Mouse (Mus musculus) forebrain, embryonic 12.5 days (tissue): ENCODE measurements around the gene Iba57. TPM values are rescaled to one million over a fixed set of nuclear protein-coding genes. Genes with fewer than 3 reads are reported as not detected.

ENCODE experiments used
- ATAC-seq: fragments of 200-750 bp; cut with Nextera tagmentation; 2 replicates; pipeline ENCODE4 v1.8.0; 2017; ENCODE audit warnings: moderate TSS enrichment; ENCODE audit not compliant: low FRiP score
- H3K27ac ChIP-seq: fragments of 300-500 bp; sonication (generic); 2 replicates; pipeline ENCODE4 v1.5.1; 2016; ENCODE audit warnings: mild to moderate bottlenecking
- H3K27me3 ChIP-seq: fragments of 300-500 bp; sonication (generic); 2 replicates; pipeline ENCODE4 v1.6.1; 2016; ENCODE audit warnings: mild to moderate bottlenecking
- H3K36me3 ChIP-seq: fragments of 300-500 bp; sonication (generic); replicated peaks from 2 replicates; pipeline ENCODE4 v1.6.1; 2016; ENCODE audit warnings: mild to moderate bottlenecking
- H3K4me1 ChIP-seq: fragments of 300-500 bp; sonication (generic); 2 replicates; pipeline ENCODE4 v1.6.1; 2016
- H3K4me2 ChIP-seq: fragments of 300-500 bp; sonication (generic); 2 replicates; pipeline ENCODE4 v1.6.1; 2016; ENCODE audit warnings: mild to moderate bottlenecking, moderate library complexity
- H3K4me3 ChIP-seq: fragments of 300-500 bp; sonication (generic); replicated peaks from 2 replicates; pipeline ENCODE4 v1.5.1; 2016; ENCODE audit warnings: mild to moderate bottlenecking
- H3K9ac ChIP-seq: fragments of 300-500 bp; sonication (generic); 2 replicates; pipeline ENCODE4 v1.6.1; 2016; ENCODE audit warnings: mild to moderate bottlenecking
- H3K9me3 ChIP-seq: fragments of 300-500 bp; sonication (generic); 2 replicates; pipeline ENCODE4 v1.6.1; 2016
- WGBS: fragments of 180-500 bp; shearing (Covaris S2); methylation state at CpG from one replicate; pipeline ENCODE4 v1.1.7; 2016; 5-methylcytosine and 5-hydroxymethylcytosine counted together
- polyA plus RNA-seq: library from polyadenylated mRNA; unstranded; fragments of >200 nt; fragmentation: Nextera tagmentation; extraction: Ambion mirVana; gene quantifications from 2 replicates; pipeline ENCODE4 v1.2.1, GENCODE M21; 2016

The Iba57 gene
- polyA plus RNA-seq, 1 experiment from 2014 or later, result 5.9 TPM

DNA sequence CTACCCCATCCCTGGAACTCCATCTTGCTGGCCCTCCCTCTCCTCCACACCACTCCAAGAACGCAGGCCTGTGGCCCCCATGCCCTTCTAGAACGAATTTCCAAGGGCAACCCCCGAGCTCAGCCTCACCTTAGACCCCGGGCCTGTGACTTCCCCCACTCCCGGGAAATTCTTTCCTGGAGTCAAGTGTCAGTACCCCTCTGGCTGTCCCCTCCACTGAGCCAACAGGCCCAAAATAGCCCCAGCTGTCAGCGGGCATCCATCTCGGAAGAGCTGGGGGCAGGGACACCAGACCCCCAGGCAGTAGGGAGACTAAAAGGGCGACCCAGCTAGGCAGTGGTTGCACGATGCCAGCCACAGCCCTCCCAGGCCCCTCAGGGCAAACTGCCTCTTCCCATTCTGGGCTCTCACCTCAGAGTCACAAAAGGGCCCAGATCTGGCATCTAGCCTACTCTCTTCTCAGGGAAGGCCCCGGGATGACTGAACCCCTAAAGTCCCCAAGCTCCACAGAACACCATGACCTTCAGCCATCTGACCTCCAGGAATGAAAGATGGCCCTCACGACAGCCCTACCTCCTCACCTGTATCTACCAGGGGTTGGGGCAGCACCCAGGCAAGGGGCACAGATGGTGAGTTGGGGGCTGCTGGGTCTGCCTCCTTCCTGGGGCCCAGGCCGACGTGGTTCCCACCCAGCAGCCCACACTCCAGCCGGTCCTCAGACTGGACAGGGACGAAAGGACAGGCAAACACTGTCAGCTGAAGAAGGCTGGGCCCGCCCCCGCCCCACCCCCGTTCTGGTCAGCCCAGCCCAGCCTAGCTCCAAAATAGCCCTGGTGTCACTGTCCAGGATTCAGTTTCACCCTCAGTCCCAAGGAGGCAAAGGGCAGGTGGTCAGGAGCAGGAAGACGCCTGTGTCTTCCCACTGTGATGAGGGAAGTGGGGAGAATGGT lies 24.7 kb downstream of the Iba57 start:
- Histone ChIP-seq H3K9ac (no peak overlapping the region), H3K27ac (no peak overlapping the region), H3K27me3 (peaks cover 63% of the 10 kb centered on the region), H3K9me3 (no peaks in the 10 kb centered on the region), H3K4me2 (no peak overlapping the region), H3K4me1 (peaks cover 11% of the 10 kb centered on the region; the same call in 1 of the 2 replicates), H3K36me3 (no peaks in the 10 kb centered on the region), H3K4me3 (no peak overlapping the region)
- no peak for ATAC-seq
- WGBS, result 72% methylated on average over 19 of the region's 19 CpGs

DNA sequence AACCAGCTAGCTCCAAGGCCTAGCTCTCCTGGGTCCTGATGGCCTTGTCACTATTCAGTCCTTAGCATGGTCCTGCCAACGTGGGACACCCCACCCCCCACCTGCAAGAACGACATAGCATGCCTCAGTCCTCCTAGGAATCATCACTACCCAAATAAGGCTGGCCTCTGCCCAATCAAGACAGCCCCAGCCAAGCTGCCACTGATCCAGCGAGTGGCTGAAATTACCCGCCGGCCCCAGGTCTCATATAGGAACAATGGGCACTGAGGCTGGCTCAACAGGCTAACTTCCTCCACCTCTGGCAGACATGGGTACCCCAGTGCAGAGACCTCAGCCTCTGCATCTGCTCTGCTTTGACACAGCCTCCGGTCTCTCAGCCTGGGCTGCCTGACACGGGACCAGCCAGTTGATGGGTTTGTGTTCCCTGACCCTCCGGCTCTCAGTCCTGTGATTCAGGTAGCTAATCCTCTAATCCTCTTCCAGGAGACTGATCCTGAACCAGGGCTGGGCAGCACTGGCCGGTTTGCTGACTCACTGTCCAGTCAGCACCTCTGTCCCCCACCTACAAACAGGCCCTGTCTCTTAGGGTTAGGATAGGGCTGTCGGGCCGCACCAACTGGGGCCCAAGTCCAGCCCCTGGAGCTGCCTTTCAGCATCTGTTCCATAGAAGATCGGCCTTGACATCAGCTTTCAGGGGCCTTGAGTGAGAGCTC lies 26.4 kb downstream of the Iba57 start:
- H3K27me3 ChIP-seq, result peaks cover 80% of the 10 kb centered on the region
- H3K9ac ChIP-seq, result no peak overlapping the region
- WGBS, result 46% methylated on average over 12 of the region's 12 CpGs
- no peaks in the 10 kb centered on the region for H3K36me3 ChIP-seq
- H3K9me3 ChIP-seq, result no peaks in the 10 kb centered on the region
- H3K4me3 ChIP-seq, result no peak overlapping the region
- no peak overlapping the region for H3K27ac ChIP-seq
- no peak overlapping the region for H3K4me2 ChIP-seq
- peaks cover 11% of the 10 kb centered on the region; the same call in 1 of the 2 replicates for H3K4me1 ChIP-seq
- ATAC-seq, result no peak

DNA sequence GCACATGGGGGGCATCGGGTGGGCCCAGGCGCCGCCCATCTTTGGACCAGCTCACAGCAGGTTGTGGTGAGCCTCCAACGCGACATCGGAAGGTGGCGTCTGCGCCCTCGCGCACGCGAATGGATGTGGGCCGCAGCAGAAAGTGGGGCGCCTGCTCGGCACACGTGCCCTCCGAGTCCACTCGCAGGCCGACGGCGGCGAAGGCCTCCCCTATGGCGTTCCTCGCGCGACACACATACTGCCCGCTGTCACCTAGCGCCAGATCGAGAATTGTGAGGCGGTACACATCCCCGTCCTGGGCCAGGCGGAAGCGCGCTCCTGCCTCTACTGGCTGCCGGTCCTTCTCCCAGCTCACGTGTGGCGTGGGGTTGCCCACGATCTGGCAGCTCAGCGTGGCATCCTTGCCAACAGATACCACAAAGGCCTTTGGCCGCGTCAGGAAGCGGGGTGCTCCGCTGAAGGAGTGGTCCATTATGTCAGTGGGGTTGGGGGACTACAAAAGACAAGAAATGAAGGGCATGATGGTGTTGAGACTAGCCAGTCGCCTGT lies 27.6 kb downstream of the Iba57 start, which contains the start of gene Obscn:
TSS of gene Obscn (minus strand) at position 499 of the 549 bp plus-strand sequence.
- Histone ChIP-seq H3K36me3 (no peaks in the 10 kb centered on the region), H3K9me3 (no peaks in the 10 kb centered on the region), H3K4me1 (peaks cover 10% of the 10 kb centered on the region; the same call in 1 of the 2 replicates), H3K4me3 (peak within 1 kb of the TSS; percentile 25), H3K27ac (no peak within 1 kb of the TSS), H3K9ac (no peak within 1 kb of the TSS), H3K4me2 (peak within 1 kb of the TSS; percentile 41), H3K27me3 (peaks cover 91% of the 10 kb centered on the region)
- 16% methylated on average over 44 of the region's 44 CpGs for WGBS
- no peak for ATAC-seq

DNA sequence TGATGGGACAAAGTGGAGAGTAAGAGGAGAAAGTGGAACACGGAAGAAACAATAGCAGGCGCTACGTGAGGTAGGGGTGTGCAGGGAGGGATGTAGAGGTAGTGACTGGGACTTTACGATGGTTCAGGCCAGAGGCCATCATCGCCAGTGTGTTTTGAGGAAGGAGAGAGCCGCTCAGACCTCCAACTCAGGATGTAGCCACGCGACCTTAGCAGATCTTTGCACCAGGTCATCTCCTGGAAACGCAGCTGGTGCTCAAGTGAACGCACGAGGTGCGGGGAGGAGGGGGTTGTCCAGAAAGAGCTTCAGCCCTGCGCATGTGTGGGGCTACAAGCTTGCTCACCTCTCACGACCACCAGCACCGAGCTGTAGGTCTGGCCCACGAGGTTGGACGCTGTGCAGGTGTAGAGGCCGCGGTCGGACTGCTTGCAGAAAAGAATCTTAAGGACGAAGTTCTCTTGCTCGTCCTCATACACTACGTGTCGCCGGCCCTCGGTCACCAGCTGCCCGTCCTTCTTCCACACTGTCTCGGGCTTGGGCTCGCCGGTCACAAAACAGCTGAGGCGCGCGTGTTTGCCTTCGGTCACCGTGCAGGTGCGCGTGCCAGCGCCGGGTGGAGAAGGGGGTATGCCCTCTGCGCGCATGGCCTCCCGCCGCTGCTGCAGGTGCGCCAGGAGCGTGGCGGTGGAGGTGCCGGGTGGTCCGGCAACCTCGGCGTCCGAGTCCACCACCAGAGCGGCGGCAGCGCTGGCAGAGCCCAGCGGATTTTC lies 28.3 kb downstream of the Iba57 start:
- peaks cover 91% of the 10 kb centered on the region for H3K27me3 ChIP-seq

DNA sequence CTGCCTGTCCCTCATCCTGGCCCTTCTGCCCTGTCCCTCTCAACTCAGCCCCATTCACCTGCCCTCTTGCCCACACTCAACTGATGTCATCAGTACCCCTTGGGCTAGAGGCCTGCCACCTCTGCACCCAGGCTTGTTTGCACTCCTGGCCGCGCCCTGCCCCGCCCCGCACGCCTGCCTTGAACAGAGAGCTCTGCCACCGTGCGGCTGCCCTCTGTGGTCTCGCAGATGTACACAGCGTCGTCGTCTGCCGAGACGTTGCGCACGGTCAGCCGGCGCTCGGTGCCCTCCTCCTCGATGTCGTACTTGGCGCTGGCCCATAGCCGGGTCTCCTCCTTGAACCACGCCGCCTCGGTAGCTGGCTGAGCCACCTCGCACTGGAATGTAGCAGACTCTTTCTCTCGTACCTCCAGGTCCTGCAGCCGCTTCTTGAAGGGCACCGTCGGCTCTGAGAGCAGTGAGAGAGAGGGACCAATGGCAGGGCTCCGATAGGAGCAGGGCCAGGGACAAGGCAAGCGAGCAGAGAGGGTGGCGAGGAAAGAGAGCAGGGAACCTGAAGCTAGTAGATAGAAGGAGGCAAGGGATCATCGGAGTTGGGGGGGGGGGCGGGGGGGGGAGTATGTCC lies 29.1 kb downstream of the Iba57 start:
- peak overlapping the region; percentile 17 for H3K4me3 ChIP-seq
- ATAC-seq, result no peak
- H3K4me1 ChIP-seq, result peaks cover 10% of the 10 kb centered on the region; the same call in 1 of the 2 replicates
- H3K27me3 ChIP-seq, result peaks cover 85% of the 10 kb centered on the region
- 6% methylated on average over 35 of the region's 35 CpGs for WGBS
- H3K9me3 ChIP-seq, result no peaks in the 10 kb centered on the region
- H3K36me3 ChIP-seq, result no peaks in the 10 kb centered on the region
- H3K27ac ChIP-seq, result no peak overlapping the region
- peak overlapping the region; percentile 4; the same call in 1 of the 2 replicates for H3K4me2 ChIP-seq
- H3K9ac ChIP-seq, result no peak overlapping the region

More for the DNA sequence above, 28.3 kb downstream of the Iba57 start:
- WGBS, result 5% methylated on average over 55 of the region's 55 CpGs
- H3K27ac ChIP-seq, result no peak overlapping the region
- peak overlapping the region; percentile 25 for H3K4me3 ChIP-seq
- H3K4me2 ChIP-seq, result peak overlapping the region; percentile 41
- no peak overlapping the region for H3K9ac ChIP-seq
- H3K36me3 ChIP-seq, result no peaks in the 10 kb centered on the region
- no peaks in the 10 kb centered on the region for H3K9me3 ChIP-seq
- peaks cover 10% of the 10 kb centered on the region; the same call in 1 of the 2 replicates for H3K4me1 ChIP-seq
- ATAC-seq, result no peak

DNA sequence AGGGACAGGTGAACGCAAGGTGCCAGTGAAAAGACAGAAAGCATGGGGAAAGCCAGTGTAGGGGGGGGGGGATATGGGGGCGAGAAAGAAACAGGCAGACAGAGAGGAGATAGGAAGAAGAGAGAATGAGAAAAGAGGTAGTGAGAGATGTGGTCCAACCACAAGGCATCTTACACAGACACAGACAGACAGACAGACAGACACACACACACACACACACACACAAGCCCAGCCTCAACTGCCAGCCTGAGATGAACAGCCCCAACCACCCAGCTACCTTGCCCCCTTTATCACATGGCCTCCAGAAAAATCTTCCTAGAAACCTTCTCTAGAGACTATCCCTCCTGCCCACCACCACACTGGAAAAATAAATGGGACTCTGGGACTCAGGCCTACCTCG lies 31.5 kb downstream of the Iba57 start:
- Histone ChIP-seq H3K36me3 (no peaks in the 10 kb centered on the region), H3K4me1 (peaks cover 10% of the 10 kb centered on the region; the same call in 1 of the 2 replicates), H3K9me3 (no peaks in the 10 kb centered on the region), H3K27me3 (peaks cover 65% of the 10 kb centered on the region), H3K27ac (no peak overlapping the region), H3K9ac (no peak overlapping the region), H3K4me2 (no peak overlapping the region), H3K4me3 (no peak overlapping the region)
- ATAC-seq, result no peak
- WGBS, result 71% methylated on average over 2 of the region's 3 CpGs

DNA sequence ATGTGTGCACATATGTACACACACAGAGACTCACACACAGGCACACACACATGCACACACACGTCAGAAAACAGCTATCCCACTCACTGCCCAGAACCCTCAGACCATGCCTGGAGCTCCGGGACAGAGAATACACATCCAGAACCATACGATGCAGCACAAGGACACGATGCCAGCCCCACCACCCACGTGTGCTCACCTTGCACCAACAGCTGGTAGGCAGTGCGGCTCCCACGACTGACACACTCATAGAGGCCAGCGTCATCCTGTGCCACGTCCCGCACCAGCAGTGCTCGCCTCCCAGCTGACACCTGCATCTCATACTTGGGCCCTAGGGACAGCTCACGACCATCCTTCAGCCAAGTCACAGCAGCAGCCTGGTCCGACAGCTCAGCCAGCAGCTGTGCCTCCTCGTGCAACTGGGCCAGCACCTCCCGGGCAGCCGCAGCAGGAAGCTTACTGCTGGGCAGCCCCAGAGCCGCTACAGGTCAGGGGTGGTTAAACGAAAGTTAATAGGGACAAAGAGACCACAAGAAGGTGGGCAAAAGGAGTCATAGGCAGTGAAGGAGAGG lies 32.1 kb downstream of the Iba57 start:
- Histone ChIP-seq H3K27ac (no peak overlapping the region), H3K9me3 (no peaks in the 10 kb centered on the region), H3K4me3 (no peak overlapping the region), H3K4me1 (peaks cover 10% of the 10 kb centered on the region; the same call in 1 of the 2 replicates), H3K27me3 (peaks cover 58% of the 10 kb centered on the region), H3K4me2 (no peak overlapping the region), H3K9ac (no peak overlapping the region), H3K36me3 (no peaks in the 10 kb centered on the region)
- ATAC-seq, result no peak
- 73% methylated on average over 18 of the region's 18 CpGs for WGBS

DNA sequence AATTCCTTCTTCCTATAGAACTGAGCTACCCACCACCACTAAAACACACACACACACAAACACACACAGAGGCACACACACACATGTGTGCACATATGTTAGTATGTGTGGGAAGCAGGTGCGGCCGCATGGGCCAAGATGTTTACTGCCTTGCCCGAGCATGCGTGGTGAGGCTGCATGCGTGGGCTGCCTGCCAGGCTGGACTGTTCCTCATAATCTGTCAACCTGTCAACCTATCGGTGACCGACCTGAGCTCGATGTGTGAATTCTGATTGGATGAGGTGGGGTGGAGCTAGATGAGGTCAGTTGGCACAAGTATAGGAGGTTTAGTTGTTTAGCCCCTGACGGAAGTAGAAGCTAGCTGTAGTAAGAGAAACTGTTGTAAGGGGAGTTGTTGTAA lies 32.8 kb downstream of the Iba57 start:
- H3K27ac ChIP-seq, result no peak overlapping the region
- H3K27me3 ChIP-seq, result peaks cover 52% of the 10 kb centered on the region
- no peaks in the 10 kb centered on the region for H3K36me3 ChIP-seq
- H3K9ac ChIP-seq, result no peak overlapping the region
- H3K4me2 ChIP-seq, result no peak overlapping the region
- H3K4me3 ChIP-seq, result no peak overlapping the region
- peaks cover 6% of the 10 kb centered on the region; the same call in 1 of the 2 replicates for H3K4me1 ChIP-seq
- 89% methylated on average over 9 of the region's 9 CpGs for WGBS
- no peak for ATAC-seq
- no peaks in the 10 kb centered on the region for H3K9me3 ChIP-seq

DNA sequence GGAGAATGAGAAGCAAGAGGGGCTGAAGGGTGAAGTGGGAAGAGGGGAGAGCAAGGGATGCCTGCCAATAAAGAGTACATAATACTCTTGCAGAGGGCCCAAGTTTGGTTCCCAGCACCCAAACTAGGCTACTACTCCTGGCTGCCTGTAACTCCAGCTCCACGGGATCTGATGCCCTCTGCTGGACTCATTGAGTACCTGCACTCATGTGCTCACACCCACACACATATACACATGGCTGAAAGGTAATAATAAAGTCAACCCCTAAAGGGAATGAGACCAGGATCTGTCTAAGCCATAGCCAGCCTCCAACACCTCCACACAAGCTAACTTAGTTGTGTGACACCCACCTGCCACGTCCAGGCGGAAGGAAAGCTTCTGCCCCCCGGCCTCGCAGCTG lies 57.6 kb downstream of the Iba57 start:
- WGBS, result 96% methylated on average over 5 of the region's 5 CpGs
- H3K4me2 ChIP-seq, result no peak overlapping the region
- no peak for ATAC-seq
- peaks cover 6% of the 10 kb centered on the region for H3K9me3 ChIP-seq
- H3K4me1 ChIP-seq, result no peaks in the 10 kb centered on the region
- no peaks in the 10 kb centered on the region for H3K27me3 ChIP-seq
- H3K4me3 ChIP-seq, result no peak overlapping the region
- H3K36me3 ChIP-seq, result no peaks in the 10 kb centered on the region
- no peak overlapping the region for H3K9ac ChIP-seq
- no peak overlapping the region for H3K27ac ChIP-seq
